Mouse (Mus musculus) neutrophil, adult 83 days (primary cell): Measurements from ENCODE around the gene Slc19a3. TPM values are rescaled to one million over a fixed set of nuclear protein-coding genes. Genes with fewer than 3 reads are reported as not detected.

Experiments
- total RNA-seq, 2 experiments: library from RNA; stranded (reverse); gene quantifications; one replicate each; pipeline ENCODE4 v1.2.4; 2023

Slc19a3 gene
- not detected for total RNA-seq

DNA sequence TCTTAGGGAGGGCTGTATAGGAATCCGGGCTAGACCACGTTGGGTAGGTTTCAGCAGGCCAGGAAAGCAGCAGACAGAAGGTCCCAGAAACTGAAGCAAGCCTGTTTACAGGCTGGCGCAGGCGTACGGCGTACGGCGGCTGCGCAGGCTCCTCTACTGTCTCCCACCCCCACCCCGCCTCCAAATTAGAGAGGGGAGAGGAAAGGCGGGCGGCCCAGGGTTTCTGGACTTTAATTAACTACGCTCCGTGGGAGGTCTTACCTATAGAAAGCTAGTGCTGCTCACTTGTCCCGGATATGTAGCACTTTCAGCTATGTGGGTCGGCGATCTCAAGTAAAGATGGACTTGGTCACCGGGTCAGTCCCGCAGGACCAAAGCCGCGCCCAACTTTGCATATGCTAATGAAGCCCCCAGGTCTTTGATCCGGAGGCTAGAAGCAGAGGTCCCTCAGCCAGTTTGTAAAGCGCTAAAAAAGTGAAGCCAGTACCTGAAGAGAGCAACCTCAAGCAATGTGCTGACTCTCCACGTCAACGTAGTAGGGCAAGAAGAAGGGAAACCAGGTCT, at the start of gene Slc19a3:
Gene Slc19a3 (minus strand): TSS at position 340 of the 564 bp plus-strand sequence.

GRCm38 (mm10) chr1:83060643-83061042, 22.4 kb upstream of the Slc19a3 start, which contains the start of gene Krtap28-13:
TSS of gene Krtap28-13 (plus strand) at chr1:83060930.

DNA sequence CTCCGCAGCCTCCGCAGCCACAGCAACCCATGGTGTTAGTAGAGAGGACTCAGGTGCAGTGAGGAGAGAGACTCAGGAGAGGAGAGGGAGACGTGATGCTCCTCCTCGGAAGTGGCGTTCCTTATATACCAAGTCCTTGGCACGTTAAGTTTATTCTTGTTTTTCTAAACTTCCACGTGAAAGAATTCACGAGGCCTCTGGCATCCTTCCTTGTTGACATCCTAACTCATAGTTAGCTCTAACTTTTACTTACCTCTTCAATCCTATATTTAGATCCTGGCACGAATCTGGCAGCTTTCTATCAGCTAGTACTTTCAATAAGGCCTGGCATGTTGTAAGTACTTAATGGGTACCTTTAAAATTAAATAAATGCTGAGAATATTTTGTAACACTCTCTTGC, 21.0 kb upstream of the Slc19a3 start, which contains the start of gene A030005K14Rik:
Gene A030005K14Rik (minus strand): TSS at position 101 of the 400 bp plus-strand sequence.

GRCm38 (mm10) chr1:83044882-83045427, 6.7 kb upstream of the Slc19a3 start, which contains the start of gene Gm47969:
TSS of gene Gm47969 (plus strand) at chr1:83044932.

DNA sequence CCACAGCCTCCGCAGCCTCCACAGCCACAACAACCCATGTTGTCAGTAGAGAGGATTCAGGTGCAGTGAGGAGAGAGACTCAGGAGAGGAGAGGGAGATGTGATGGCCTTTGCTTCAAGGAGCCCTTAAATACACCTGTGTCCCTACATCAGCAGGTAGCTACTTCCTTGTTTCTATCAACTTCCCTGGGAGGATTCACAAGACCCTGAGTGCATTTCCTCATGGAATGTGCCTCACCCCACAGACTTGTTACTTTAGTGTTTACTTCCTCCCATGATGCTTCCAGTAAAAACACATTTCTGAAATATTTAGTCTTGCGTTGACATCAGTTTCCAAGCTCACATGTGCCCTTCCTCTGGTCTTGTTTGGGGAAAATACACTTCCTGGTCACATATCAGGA, 4.1 kb upstream of the Slc19a3 start, which contains the start of gene Krtap28-10:
Gene Krtap28-10 (minus strand): TSS at position 101 of the 400 bp plus-strand sequence.

DNA sequence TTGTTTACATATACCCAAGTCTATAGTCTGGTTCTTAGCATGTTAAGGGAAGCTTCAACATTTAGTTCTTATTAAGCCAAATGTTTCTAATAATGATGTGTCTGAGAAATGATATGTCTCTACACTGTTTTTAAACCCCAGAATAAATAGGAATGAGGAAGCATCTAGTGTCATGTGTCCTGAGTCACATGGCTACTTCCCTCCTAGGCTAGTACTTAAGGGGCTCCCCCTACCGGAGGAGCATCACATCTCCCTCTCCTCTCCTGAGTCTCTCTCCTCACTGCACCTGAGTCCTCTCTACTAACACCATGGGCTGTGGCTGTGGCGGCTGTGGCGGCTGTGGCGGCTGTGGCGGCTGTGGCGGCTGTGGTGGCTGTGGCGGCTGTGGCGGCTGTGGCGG, 37.9 kb downstream of the Slc19a3 start, which contains the start of gene Gm47959:
Gene Gm47959 (plus strand): TSS at position 243 of the 400 bp plus-strand sequence.

Other genes starting within 250 kb of the Slc19a3 start
- 10 to 100 TPM; 48.0 to 50.7 TPM for gene Agfg1, start 199.0 kb downstream of the Slc19a3 start, total RNA-seq
- gene A030005L19Rik, start 125.1 kb downstream of the Slc19a3 start, total RNA-seq = not detected
- not detected for gene A030014E15Rik, start 113.5 kb downstream of the Slc19a3 start, total RNA-seq
- not detected for gene Gm6217, start 107.0 kb downstream of the Slc19a3 start, total RNA-seq
- gene A030003K21Rik, start 95.1 kb downstream of the Slc19a3 start, total RNA-seq = not detected
- gene Gm7544, start 82.4 kb downstream of the Slc19a3 start, total RNA-seq = not detected
- not detected for gene Gm47955, start 78.2 kb downstream of the Slc19a3 start, total RNA-seq
- gene Gm47959, start 37.9 kb downstream of the Slc19a3 start, total RNA-seq = not detected
- not detected for gene Krtap28-10, start 4.0 kb upstream of the Slc19a3 start, total RNA-seq
- not detected for gene Gm47969, start 6.5 kb upstream of the Slc19a3 start, total RNA-seq
- not detected for gene A030005K14Rik, start 20.9 kb upstream of the Slc19a3 start, total RNA-seq
- not detected for gene Krtap28-13, start 22.5 kb upstream of the Slc19a3 start, total RNA-seq
- not detected for gene Ccl20, start 78.3 kb upstream of the Slc19a3 start, total RNA-seq
- gene Daw1, start 121.3 kb upstream of the Slc19a3 start, total RNA-seq = not detected